Mouse (Mus musculus) c-Kit-positive CD71-positive TER-119-positive erythroid progenitor cells, embryonic 14.5 days (primary cell): Measurements from ENCODE around the gene Nos1ap.

ENCODE experiments used
- DNase-seq: peaks from one replicate; pipeline ENCODE4 v3.0.0-alpha.2; 2013; ENCODE audit warnings: low spot score

Nos1ap gene

GRCm38 (mm10) chr1:170457673-170458072 lies 132.0 kb downstream of the Nos1ap start:
- no peak for DNase-seq

- no peak for DNase-seq
Measured at GRCm38 (mm10) chr1:170455910-170456700, 133.6 kb downstream of the Nos1ap start.

- DNase-seq = no peak
Measured at GRCm38 (mm10) chr1:170455387-170455786, 134.3 kb downstream of the Nos1ap start.

- no peak for DNase-seq
Measured at GRCm38 (mm10) chr1:170453455-170453854, 136.2 kb downstream of the Nos1ap start.

- no peak for DNase-seq
Measured at GRCm38 (mm10) chr1:170448244-170448643, 141.4 kb downstream of the Nos1ap start.

GRCm38 (mm10) chr1:170445458-170445857 lies 144.2 kb downstream of the Nos1ap start:
- DNase-seq = no peak

GRCm38 (mm10) chr1:170440367-170440766 lies 149.3 kb downstream of the Nos1ap start:
- no peak for DNase-seq

GRCm38 (mm10) chr1:170438471-170439151 lies 151.1 kb downstream of the Nos1ap start:
- no peak for DNase-seq

- DNase-seq = no peak
Measured at GRCm38 (mm10) chr1:170434146-170434545, 155.5 kb downstream of the Nos1ap start.

- DNase-seq = no peak
Measured at GRCm38 (mm10) chr1:170433661-170434060, 156.0 kb downstream of the Nos1ap start.

GRCm38 (mm10) chr1:170432288-170432687 lies 157.4 kb downstream of the Nos1ap start:
- DNase-seq = no peak

- no peak for DNase-seq
Measured at GRCm38 (mm10) chr1:170431312-170431711, 158.3 kb downstream of the Nos1ap start.

GRCm38 (mm10) chr1:170430660-170431059 lies 159.0 kb downstream of the Nos1ap start:
- DNase-seq = no peak

GRCm38 (mm10) chr1:170429656-170430055 lies 160.0 kb downstream of the Nos1ap start:
- DNase-seq = no peak

GRCm38 (mm10) chr1:170428141-170428540 lies 161.5 kb downstream of the Nos1ap start:
- no peak for DNase-seq

GRCm38 (mm10) chr1:170424258-170424889 lies 165.3 kb downstream of the Nos1ap start:
- DNase-seq = no peak

GRCm38 (mm10) chr1:170423048-170423447 lies 166.6 kb downstream of the Nos1ap start:
- DNase-seq = no peak

GRCm38 (mm10) chr1:170422188-170422587 lies 167.5 kb downstream of the Nos1ap start:
- DNase-seq = no peak

GRCm38 (mm10) chr1:170419961-170420360 lies 169.7 kb downstream of the Nos1ap start:
- no peak for DNase-seq

GRCm38 (mm10) chr1:170418131-170418530 lies 171.5 kb downstream of the Nos1ap start:
- DNase-seq = no peak

- DNase-seq = no peak
Measured at GRCm38 (mm10) chr1:170416967-170417366, 172.7 kb downstream of the Nos1ap start.

GRCm38 (mm10) chr1:170416206-170416605 lies 173.5 kb downstream of the Nos1ap start:
- no peak for DNase-seq

- DNase-seq = no peak
Measured at GRCm38 (mm10) chr1:170415395-170415794, 174.3 kb downstream of the Nos1ap start.
